Mouse (Mus musculus) limb, embryonic 14.5 days (tissue): ENCODE data around the gene Npb. TPM values are rescaled to one million over a fixed set of nuclear protein-coding genes. Genes with fewer than 3 reads are reported as not detected.

Source experiments
- ATAC-seq: fragments of 200-750 bp; cut with Nextera tagmentation; 2 replicates; pipeline ENCODE4 v1.8.0; 2017; ENCODE audit warnings: low read depth, moderate number of reproducible peaks, moderate TSS enrichment; ENCODE audit not compliant: low FRiP score
- DNase-seq: peaks from one replicate; pipeline ENCODE4 v3.0.0-alpha.2; 2015; ENCODE audit warnings: low spot score
- H3K27ac ChIP-seq: fragments of 300-500 bp; sonication (generic); replicated peaks from 2 replicates; pipeline ENCODE4 v1.5.1; 2014; ENCODE audit warnings: low read depth, mild to moderate bottlenecking, low read length, moderate library complexity, mixed read lengths
- H3K27me3 ChIP-seq: fragments of 300-500 bp; sonication (generic); 2 replicates; pipeline ENCODE4 v1.6.1; 2014; ENCODE audit warnings: low read length, mixed read lengths; ENCODE audit not compliant: control insufficient read depth, insufficient read depth
- H3K36me3 ChIP-seq: fragments of 300-500 bp; sonication (generic); 2 replicates; pipeline ENCODE4 v1.6.1; 2014; ENCODE audit warnings: mild to moderate bottlenecking, low read length, moderate library complexity, mixed read lengths; ENCODE audit not compliant: control insufficient read depth, insufficient read depth
- H3K4me1 ChIP-seq: fragments of 300-500 bp; sonication (generic); 2 replicates; pipeline ENCODE4 v1.6.1; 2014; ENCODE audit warnings: antibody characterized with exemption, low read length, mixed read lengths; ENCODE audit not compliant: control insufficient read depth, insufficient read depth
- H3K4me2 ChIP-seq: fragments of 300-500 bp; sonication (generic); replicated peaks from 2 replicates; pipeline ENCODE4 v1.6.1; 2014; ENCODE audit warnings: low read depth, mild to moderate bottlenecking, low read length, moderate library complexity; ENCODE audit not compliant: severe bottlenecking
- H3K4me3 ChIP-seq: fragments of 300-500 bp; sonication (generic); replicated peaks from 2 replicates; pipeline ENCODE4 v1.5.1; 2014; ENCODE audit warnings: low read length
- H3K9ac ChIP-seq: fragments of 300-500 bp; sonication (generic); 2 replicates; pipeline ENCODE4 v1.6.1; 2014; ENCODE audit warnings: mild to moderate bottlenecking, low read depth, low read length, moderate library complexity; ENCODE audit not compliant: severe bottlenecking
- H3K9me3 ChIP-seq: fragments of 300-500 bp; sonication (generic); 2 replicates; pipeline ENCODE4 v1.6.1; 2016; ENCODE audit warnings: low read length; ENCODE audit not compliant: control insufficient read depth
- POLR2A ChIP-seq: fragments of 200-500 bp; IDR thresholded peaks from 2 replicates; pipeline ENCODE4 v1.8.0; 2012; ENCODE audit warnings: inconsistent platforms, mild to moderate bottlenecking, moderate library complexity, borderline replicate concordance; ENCODE audit not compliant: insufficient read depth, insufficient read length; ENCODE audit errors: extremely low read depth
- WGBS: fragments of 180-500 bp; shearing (Covaris S2); extraction: QIAGEN DNeasy Blood & Tissue Kit; methylation state at CpG from one replicate; pipeline ENCODE4 v1.1.7; 2014; 5-methylcytosine and 5-hydroxymethylcytosine counted together
- polyA plus RNA-seq, 2 experiments: library from polyadenylated mRNA; depleted of rRNA in 1 of 2; stranded (reverse) in 1 of 2; unstranded in 1 of 2; fragments of >200 nt; fragmentation: Nextera tagmentation in 1 of 2; extraction: Ambion mirVana in 1 of 2; gene quantifications; 2 replicates each; pipeline versions ENCODE4 v1.2.1 to v1.2.3; 2012 to 2014

Gene Npb
- polyA plus RNA-seq, 2 experiments, result 2.1 to 2.7 TPM

GRCm38 (mm10) chr11:120583937-120584336, 24.3 kb upstream of the Npb start:
- peaks cover 55% of the 10 kb centered on the region for H3K36me3 ChIP-seq
- H3K27me3 ChIP-seq, result no peaks in the 10 kb centered on the region
- TF ChIP-seq POLR2A, result no peak
- DNase-seq (no peak), ATAC-seq (no peak)
- WGBS, result 100% methylated on average over 1 of the region's 1 CpGs
- H3K4me2 ChIP-seq, result no peak overlapping the region
- peaks cover 21% of the 10 kb centered on the region for H3K4me1 ChIP-seq
- no peak overlapping the region for H3K27ac ChIP-seq
- H3K9me3 ChIP-seq, result no peaks in the 10 kb centered on the region
- no peak overlapping the region for H3K9ac ChIP-seq
- no peak overlapping the region for H3K4me3 ChIP-seq

GRCm38 (mm10) chr11:120588531-120588930, 19.7 kb upstream of the Npb start:
- no peak for ATAC-seq
- peaks cover 87% of the 10 kb centered on the region for H3K36me3 ChIP-seq
- H3K9ac ChIP-seq, result no peak overlapping the region
- no peak for DNase-seq
- WGBS, result 92% methylated on average over 6 of the region's 6 CpGs
- no peaks in the 10 kb centered on the region for H3K9me3 ChIP-seq
- TF ChIP-seq POLR2A, result no peak
- H3K4me3 ChIP-seq, result no peak overlapping the region
- no peaks in the 10 kb centered on the region for H3K4me1 ChIP-seq
- H3K4me2 ChIP-seq, result no peak overlapping the region
- H3K27ac ChIP-seq, result no peak overlapping the region
- no peaks in the 10 kb centered on the region for H3K27me3 ChIP-seq

GRCm38 (mm10) chr11:120597240-120598235, 10.7 kb upstream of the Npb start:
- peak overlapping the region; percentile 92 for H3K27ac ChIP-seq
- H3K9me3 ChIP-seq, result no peaks in the 10 kb centered on the region
- H3K36me3 ChIP-seq, result peaks cover 60% of the 10 kb centered on the region
- DNase-seq (no peak), ATAC-seq (peak; percentile 23)
- H3K4me3 ChIP-seq, result peak overlapping the region; percentile 99
- peak overlapping the region; percentile 99 for H3K9ac ChIP-seq
- H3K4me1 ChIP-seq, result peaks cover 13% of the 10 kb centered on the region
- 4% methylated on average over 73 of the region's 99 CpGs for WGBS
- TF ChIP-seq POLR2A, result no peak
- peak overlapping the region; percentile 79 for H3K4me2 ChIP-seq
- H3K27me3 ChIP-seq, result no peaks in the 10 kb centered on the region

- no peaks in the 10 kb centered on the region for H3K27me3 ChIP-seq
- WGBS, result under 1% methylated on average over 60 of the region's 88 CpGs
- peak within 1 kb of the TSS; percentile 92 for H3K27ac ChIP-seq
- peak within 1 kb of the TSS; percentile 99 for H3K9ac ChIP-seq
- peak within 1 kb of the TSS; percentile 99 for H3K4me3 ChIP-seq
- peak; percentile 97 for ATAC-seq
- peak; percentile 96 for DNase-seq
- 0 out of 2 replicates have a peak, but pooled peaks have one; percentile 41 for TF ChIP-seq POLR2A
- peaks cover 60% of the 10 kb centered on the region for H3K36me3 ChIP-seq
- peaks cover 13% of the 10 kb centered on the region for H3K4me1 ChIP-seq
- H3K4me2 ChIP-seq, result peak within 1 kb of the TSS; percentile 96
- no peaks in the 10 kb centered on the region for H3K9me3 ChIP-seq
Measured at GRCm38 (mm10) chr11:120598283-120598989, 9.8 kb upstream of the Npb start, which contains the start of the genes Alyref and Anapc11. TSS of gene Alyref (minus strand) at chr11:120598365. TSS of gene Anapc11 (plus strand) at chr11:120598421.

GRCm38 (mm10) chr11:120598990-120599549, 9.2 kb upstream of the Npb start:
- no peak for TF ChIP-seq POLR2A
- Histone ChIP-seq H3K27ac (peak overlapping the region; percentile 81; the same call in 1 of the 2 replicates), H3K9me3 (no peaks in the 10 kb centered on the region), H3K4me3 (peak overlapping the region; percentile 99), H3K4me2 (peak overlapping the region; percentile 96), H3K27me3 (no peaks in the 10 kb centered on the region), H3K36me3 (peaks cover 60% of the 10 kb centered on the region), H3K4me1 (peaks cover 13% of the 10 kb centered on the region), H3K9ac (peak overlapping the region; percentile 99)
- DNase-seq, result no peak
- ATAC-seq, result no peak
- 46% methylated on average over 17 of the region's 17 CpGs for WGBS
